Mouse (Mus musculus) stomach, embryonic 14.5 days (tissue): Measurements from ENCODE around the gene Dap3. TPM values are rescaled to one million over a fixed set of nuclear protein-coding genes. Genes with fewer than 3 reads are reported as not detected.
A peak's percentile ranks its signal among the peaks of the same experiment; 100 is the strongest.
"Not testable (repeated sequence)": the region's sequence is repeated elsewhere in the genome, so short reads cannot be mapped to it uniquely, and the experiment has no call there.

Experiments used
- ATAC-seq: fragments of 200-750 bp; cut with Nextera tagmentation; 2 replicates; pipeline ENCODE4 v1.8.0; 2017; ENCODE audit warnings: low read depth, moderate TSS enrichment; ENCODE audit not compliant: insufficient number of reproducible peaks, insufficient read depth, low FRiP score
- H3K27ac ChIP-seq: fragments of 300-500 bp; sonication (generic); 2 replicates; pipeline ENCODE4 v1.5.1; 2014; ENCODE audit warnings: mild to moderate bottlenecking, low read length, moderate library complexity, mixed read lengths
- H3K27me3 ChIP-seq: fragments of 300-500 bp; sonication (generic); 2 replicates; pipeline ENCODE4 v1.6.1; 2014; ENCODE audit warnings: low read length, control low read depth, mixed read lengths; ENCODE audit not compliant: control insufficient read depth, insufficient read depth
- H3K36me3 ChIP-seq: fragments of 300-500 bp; sonication (generic); 2 replicates; pipeline ENCODE4 v1.6.1; 2014; ENCODE audit warnings: mild to moderate bottlenecking, control low read depth, low read length, moderate library complexity, mixed read lengths; ENCODE audit not compliant: control insufficient read depth, insufficient read depth
- H3K4me1 ChIP-seq: fragments of 300-500 bp; sonication (generic); 2 replicates; pipeline ENCODE4 v1.6.1; 2014; ENCODE audit warnings: low read length, control low read depth, mixed read lengths; ENCODE audit not compliant: control insufficient read depth, insufficient read depth
- H3K4me2 ChIP-seq: fragments of 300-500 bp; sonication (generic); replicated peaks from 2 replicates; pipeline ENCODE4 v1.6.1; 2014; ENCODE audit warnings: low read depth, low read length, control low read depth
- H3K4me3 ChIP-seq: fragments of 300-500 bp; sonication (generic); 2 replicates; pipeline ENCODE4 v1.5.1; 2014; ENCODE audit warnings: low read depth, low read length, control low read depth
- H3K9ac ChIP-seq: fragments of 300-500 bp; sonication (generic); replicated peaks from 2 replicates; pipeline ENCODE4 v1.6.1; 2014; ENCODE audit warnings: low read depth, mild to moderate bottlenecking, control low read depth, low read length, moderate library complexity, mixed read lengths
- H3K9me3 ChIP-seq: fragments of 300-500 bp; sonication (generic); 2 replicates; pipeline ENCODE4 v1.6.1; 2016; ENCODE audit warnings: low read depth, low read length, control low read depth; ENCODE audit not compliant: control insufficient read depth
- WGBS: fragments of 180-500 bp; shearing (Covaris S2); extraction: QIAGEN DNeasy Blood & Tissue Kit; methylation state at CpG from one replicate; pipeline ENCODE4 v1.1.7; 2014; 5-methylcytosine and 5-hydroxymethylcytosine counted together
- polyA plus RNA-seq: library from polyadenylated mRNA; unstranded; fragments of >200 nt; fragmentation: Nextera tagmentation; extraction: Ambion mirVana; gene quantifications from 2 replicates; pipeline ENCODE4 v1.2.1, GENCODE M21; 2014

The Dap3 gene
- polyA plus RNA-seq: 137 and 149 TPM in 2 replicates

DNA sequence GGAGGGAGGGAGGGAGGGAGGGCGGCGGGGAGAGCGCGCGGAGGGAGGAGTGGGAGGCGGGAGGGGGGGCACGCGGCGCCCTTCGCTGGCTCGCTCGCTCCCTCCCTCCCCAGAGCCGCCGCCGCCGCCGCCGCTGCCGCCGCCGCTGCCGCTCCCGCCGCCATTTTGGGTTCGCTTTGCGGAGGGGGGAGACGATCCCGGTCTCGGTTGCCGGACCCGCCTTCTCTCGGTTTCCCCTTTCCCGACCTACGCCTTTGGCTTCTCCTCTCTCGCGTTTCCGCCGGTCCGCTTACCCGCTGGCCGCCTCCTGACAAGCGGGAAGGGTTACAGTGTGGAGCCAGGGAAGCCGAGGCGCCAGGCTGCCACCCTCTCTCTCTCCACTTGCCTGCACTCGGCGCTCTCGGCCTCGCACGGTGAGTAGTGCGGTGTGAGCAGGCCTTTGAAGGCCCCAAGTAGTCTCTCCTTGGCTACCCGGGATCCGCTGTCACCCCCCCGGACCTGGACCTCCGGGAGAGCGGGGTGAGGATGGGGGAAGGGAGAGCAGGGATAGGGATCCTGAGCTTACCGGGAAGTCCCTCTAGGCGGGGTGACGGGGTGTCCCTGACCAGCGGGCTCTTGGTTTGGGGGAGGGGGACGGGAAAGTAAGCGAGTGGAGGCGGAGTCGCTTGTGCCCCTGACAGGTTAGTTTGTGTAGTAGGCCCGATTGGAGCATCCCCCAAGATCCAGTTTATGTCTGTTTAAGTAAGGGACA lies at the start of gene Dap3, which contains the start of gene Ash1l:
Gene Dap3, minus strand, starts transcription at position 606 of the 751 bp plus-strand sequence.
Gene Ash1l, plus strand, starts transcription at position 47 of the 751 bp plus-strand sequence.
- H3K4me1 ChIP-seq: peaks cover 13% of the 10 kb centered on the region; the same call in 1 of the 2 replicates

DNA sequence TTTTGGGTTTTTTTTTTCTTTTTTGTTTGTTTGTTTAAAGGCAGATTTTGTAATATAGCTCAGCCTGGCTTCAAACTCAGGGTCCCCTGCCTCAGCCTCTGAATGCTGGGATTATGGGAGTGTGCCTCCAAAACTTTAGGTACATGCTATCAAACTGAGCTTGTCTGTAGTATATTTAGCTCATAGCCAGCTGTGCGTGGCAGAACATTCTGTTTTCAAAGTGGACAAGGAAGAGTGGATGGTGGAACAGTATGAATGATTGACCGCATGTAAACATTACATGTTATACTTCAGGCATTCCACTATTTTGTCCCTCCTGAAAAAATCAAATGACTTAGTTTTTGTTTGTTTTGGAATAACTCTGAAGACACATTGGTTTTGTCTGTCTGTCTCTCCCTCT lies 41.8 kb upstream of the Dap3 start:
- Histone ChIP-seq H3K27me3 (no peaks in the 10 kb centered on the region), H3K9ac (no peak overlapping the region), H3K27ac (no peak overlapping the region), H3K36me3 (peaks cover 4% of the 10 kb centered on the region; the same call in 1 of the 2 replicates), H3K4me1 (no peaks in the 10 kb centered on the region), H3K9me3 (no peaks in the 10 kb centered on the region), H3K4me2 (no peak overlapping the region), H3K4me3 (no peak overlapping the region)
- ATAC-seq: no peak
- WGBS: 78% methylated on average over 2 of the region's 2 CpGs

More for the DNA sequence above, at the start of gene Dap3, which contains the start of gene Ash1l:
- Histone ChIP-seq H3K9ac (peak within 1 kb of the TSS; percentile 93), H3K9me3 (no peaks in the 10 kb centered on the region), H3K4me3 (peak within 1 kb of the TSS; percentile 59), H3K36me3 (no peaks in the 10 kb centered on the region), H3K27me3 (no peaks in the 10 kb centered on the region), H3K4me2 (peak within 1 kb of the TSS; percentile 68), H3K27ac (peak within 1 kb of the TSS; percentile 100)
- ATAC-seq: peak; percentile 71
- under 1% methylated on average over 39 of the region's 64 CpGs for WGBS

DNA sequence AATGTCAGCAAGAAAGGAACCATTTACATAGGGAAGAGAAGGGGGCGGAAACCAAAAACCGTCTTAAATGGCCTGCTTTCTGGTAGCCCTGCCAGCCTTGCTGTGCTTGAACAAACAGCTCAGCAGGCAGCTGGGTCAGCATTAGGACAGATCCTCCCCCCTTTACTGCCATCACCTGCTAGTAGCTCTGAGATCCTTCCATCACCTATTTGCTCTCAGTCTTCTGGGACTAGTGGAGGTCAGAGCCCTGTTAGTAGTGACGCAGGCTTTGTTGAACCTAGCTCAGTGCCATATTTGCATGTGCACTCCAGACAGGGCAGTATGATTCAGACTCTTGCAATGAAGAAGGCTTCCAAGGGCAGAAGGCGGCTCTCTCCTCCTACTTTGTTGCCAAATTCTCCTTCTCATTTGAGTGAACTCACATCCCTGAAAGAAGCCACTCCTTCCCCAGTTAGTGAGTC lies 33.0 kb upstream of the Dap3 start:
- ATAC-seq: no peak
- Histone ChIP-seq H3K4me1 (no peaks in the 10 kb centered on the region), H3K27me3 (no peaks in the 10 kb centered on the region), H3K4me3 (no peak overlapping the region), H3K4me2 (no peak overlapping the region), H3K9ac (no peak overlapping the region), H3K36me3 (peaks cover 43% of the 10 kb centered on the region), H3K9me3 (no peaks in the 10 kb centered on the region), H3K27ac (no peak overlapping the region)
- 63% methylated on average over 4 of the region's 4 CpGs for WGBS

DNA sequence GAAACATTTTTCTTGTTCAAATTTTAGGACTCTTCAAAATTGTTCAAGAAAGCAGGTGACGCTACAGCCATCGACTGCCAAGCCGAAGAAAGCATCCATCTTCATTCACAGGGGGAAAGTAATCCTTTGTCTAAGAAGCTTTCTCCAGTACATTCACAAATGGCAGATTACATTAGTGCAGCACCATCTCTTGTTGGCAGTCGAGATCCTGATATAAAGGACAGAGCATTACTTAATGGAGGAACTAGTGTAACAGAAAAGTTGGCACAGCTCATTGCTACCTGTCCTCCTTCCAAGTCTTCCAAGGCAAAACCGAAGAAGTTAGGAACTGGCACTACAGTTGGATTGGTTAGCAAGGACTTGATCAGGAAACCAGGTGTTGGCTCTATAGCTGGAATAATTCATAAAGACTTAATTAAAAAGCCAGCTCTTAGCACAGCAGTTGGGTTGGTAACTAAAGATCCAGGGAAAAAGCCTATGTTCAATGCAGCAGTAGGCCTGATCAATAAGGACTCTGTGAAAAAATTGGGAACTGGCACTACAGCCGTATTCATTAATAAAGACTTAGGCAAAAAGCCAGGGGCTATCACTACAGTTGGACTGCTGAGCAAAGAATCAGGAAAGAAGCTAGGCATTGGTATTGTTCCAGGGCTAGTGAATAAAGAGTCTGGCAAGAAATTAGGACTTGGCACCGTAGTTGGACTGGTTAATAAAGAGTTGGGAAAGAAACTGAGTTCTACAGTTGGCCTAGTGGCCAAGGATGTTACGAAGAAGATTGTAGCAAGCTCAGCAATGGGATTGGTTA lies 30.4 kb upstream of the Dap3 start:
- Histone ChIP-seq H3K4me2 (no peak overlapping the region), H3K27ac (no peak overlapping the region), H3K4me1 (no peaks in the 10 kb centered on the region), H3K36me3 (peaks cover 43% of the 10 kb centered on the region), H3K9me3 (no peaks in the 10 kb centered on the region), H3K4me3 (no peak overlapping the region), H3K9ac (no peak overlapping the region), H3K27me3 (no peaks in the 10 kb centered on the region)
- 94% methylated on average over 8 of the region's 8 CpGs for WGBS
- ATAC-seq: no peak

DNA sequence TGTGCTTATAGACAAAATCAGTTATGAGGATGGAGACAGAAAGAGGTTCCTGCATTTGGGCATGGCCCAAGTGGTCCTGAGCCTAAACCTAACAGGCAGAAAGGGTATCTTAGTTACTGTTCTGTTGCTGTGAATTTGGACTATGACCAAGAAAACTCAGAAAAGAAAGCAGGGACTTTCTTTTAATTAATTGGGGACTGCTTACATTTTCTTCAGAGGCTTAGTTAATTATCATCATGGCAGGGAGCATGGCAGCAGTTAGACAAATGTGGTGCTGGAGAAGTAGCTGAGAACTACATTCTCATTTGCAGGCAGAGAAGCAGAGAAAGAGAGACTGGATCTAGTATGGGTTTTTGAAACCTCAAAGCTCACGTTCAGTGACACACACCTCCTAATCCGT lies 24.0 kb upstream of the Dap3 start:
- H3K4me2 ChIP-seq: no peak overlapping the region
- no peaks in the 10 kb centered on the region for H3K9me3 ChIP-seq
- H3K4me1 ChIP-seq: no peaks in the 10 kb centered on the region
- ATAC-seq: no peak
- H3K9ac ChIP-seq: no peak overlapping the region
- WGBS: 94% methylated on average over 2 of the region's 2 CpGs
- H3K27me3 ChIP-seq: no peaks in the 10 kb centered on the region
- H3K27ac ChIP-seq: no peak overlapping the region
- no peaks in the 10 kb centered on the region; the same call in none of the 2 replicates for H3K36me3 ChIP-seq
- no peak overlapping the region for H3K4me3 ChIP-seq

DNA sequence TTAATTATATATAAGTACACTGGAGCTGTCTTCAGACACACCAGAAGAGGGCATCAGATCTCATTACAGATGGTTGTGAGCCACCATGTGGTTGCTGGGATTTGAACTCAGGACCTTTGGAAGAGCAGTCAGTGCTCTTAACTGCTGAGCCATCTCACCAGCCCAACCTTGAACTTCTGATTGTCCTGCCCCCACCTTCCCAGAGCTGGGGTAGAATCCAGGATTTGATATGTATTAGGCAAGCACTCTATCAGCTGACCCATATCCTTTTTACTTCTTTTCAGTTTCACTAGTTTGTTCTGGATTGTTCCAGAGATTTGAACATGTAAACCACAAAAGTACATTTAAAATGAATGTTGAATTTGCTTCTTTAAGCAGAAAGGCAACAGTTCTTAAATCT lies 12.2 kb upstream of the Dap3 start:
- not testable (repeated sequence) for H3K9me3 ChIP-seq, H3K27ac ChIP-seq, H3K27me3 ChIP-seq, H3K4me2 ChIP-seq, ATAC-seq, H3K9ac ChIP-seq, H3K4me1 ChIP-seq, H3K4me3 ChIP-seq
- H3K36me3 ChIP-seq: peaks cover 11% of the 10 kb centered on the region; the same call in 1 of the 2 replicates

DNA sequence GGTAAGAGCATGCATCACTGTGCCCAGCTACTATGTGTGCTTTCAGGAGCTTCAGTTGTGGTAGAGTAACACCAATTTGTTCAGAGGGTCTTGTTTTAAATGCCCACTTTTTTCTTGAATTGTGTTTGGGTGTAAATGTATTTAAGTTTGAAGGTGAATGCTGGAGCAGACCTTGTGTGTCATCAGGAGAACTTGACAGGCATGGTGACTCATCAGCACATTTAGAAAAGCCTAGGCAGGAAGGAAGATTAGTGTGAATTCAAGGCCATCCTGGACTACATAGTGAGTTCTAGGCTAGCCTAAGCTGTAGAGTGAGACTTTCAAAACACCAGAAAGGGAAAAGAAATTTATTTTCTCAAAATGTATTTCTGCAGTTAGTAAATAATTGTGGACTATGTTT lies 2.8 kb upstream of the Dap3 start:
- Histone ChIP-seq H3K27me3 (no peaks in the 10 kb centered on the region), H3K4me3 (no peak overlapping the region), H3K9ac (no peak overlapping the region), H3K4me1 (peaks cover 5% of the 10 kb centered on the region; the same call in 1 of the 2 replicates), H3K36me3 (no peaks in the 10 kb centered on the region), H3K9me3 (no peaks in the 10 kb centered on the region), H3K27ac (no peak overlapping the region), H3K4me2 (no peak overlapping the region)
- ATAC-seq: no peak

DNA sequence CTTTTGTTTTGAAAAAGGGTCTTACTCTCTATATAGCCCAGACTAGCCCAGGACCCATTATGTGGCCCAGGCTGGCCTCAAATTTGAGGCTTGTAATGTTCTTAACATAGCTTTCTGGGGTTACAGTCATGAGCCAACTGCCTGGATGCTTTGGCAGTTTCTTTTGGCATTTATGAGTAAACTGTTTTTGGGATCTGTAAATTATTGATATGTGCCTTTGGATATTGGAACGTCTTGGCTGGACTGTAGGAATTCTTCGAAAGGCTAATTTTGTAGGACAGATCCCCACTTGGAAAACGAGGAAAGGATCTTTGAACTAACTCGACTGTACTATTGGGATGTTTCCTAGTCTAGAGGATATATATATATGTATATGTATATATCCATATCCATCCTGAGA lies 2.3 kb upstream of the Dap3 start:
- no peak overlapping the region for H3K4me2 ChIP-seq
- no peak for ATAC-seq
- H3K36me3 ChIP-seq: no peaks in the 10 kb centered on the region
- H3K9me3 ChIP-seq: no peaks in the 10 kb centered on the region
- H3K4me1 ChIP-seq: peaks cover 7% of the 10 kb centered on the region; the same call in 1 of the 2 replicates
- H3K9ac ChIP-seq: no peak overlapping the region
- 79% methylated on average over 4 of the region's 4 CpGs for WGBS
- no peak overlapping the region for H3K4me3 ChIP-seq
- no peak overlapping the region for H3K27ac ChIP-seq
- no peaks in the 10 kb centered on the region for H3K27me3 ChIP-seq
